Mouse (Mus musculus): Measurements from ENCODE around the gene 1700069L16Rik.

The 1700069L16Rik gene

GRCm38 (mm10) chr5:113690069-113690548 lies 34.5 kb downstream of the 1700069L16Rik start:
- DNase-seq (ENCODE audit: low spot score in 2 of 2), result no peak

GRCm38 (mm10) chr5:113687514-113687913 lies 37.1 kb downstream of the 1700069L16Rik start:
- DNase-seq (ENCODE audit: low spot score in 2 of 2), result no peak

GRCm38 (mm10) chr5:113685471-113685870 lies 39.1 kb downstream of the 1700069L16Rik start:
- no peak for DNase-seq (ENCODE audit: low spot score in 2 of 2)

- DNase-seq (ENCODE audit: low spot score in 2 of 2), result no peak
These were observed 41.3 kb downstream of the 1700069L16Rik start for GRCm38 (mm10) chr5:113683246-113683645.

- DNase-seq (ENCODE audit: low spot score in 2 of 2), result no peak
These were observed 42.1 kb downstream of the 1700069L16Rik start for GRCm38 (mm10) chr5:113682472-113682871.

GRCm38 (mm10) chr5:113681219-113681618 lies 43.4 kb downstream of the 1700069L16Rik start:
- no peak for DNase-seq (ENCODE audit: low spot score in 2 of 2)

GRCm38 (mm10) chr5:113679509-113679908 lies 45.1 kb downstream of the 1700069L16Rik start:
- no peak for DNase-seq (ENCODE audit: low spot score in 2 of 2)

GRCm38 (mm10) chr5:113678743-113679452 lies 45.7 kb downstream of the 1700069L16Rik start:
- DNase-seq (ENCODE audit: low spot score in 2 of 2), result no peak

- no peak for DNase-seq (ENCODE audit: low spot score in 2 of 2)
These were observed 47.0 kb downstream of the 1700069L16Rik start for GRCm38 (mm10) chr5:113677541-113677940.

- DNase-seq (ENCODE audit: low spot score in 2 of 2), result no peak
These were observed 49.7 kb downstream of the 1700069L16Rik start for GRCm38 (mm10) chr5:113674851-113675250.

- DNase-seq (ENCODE audit: low spot score in 2 of 2), result peak in 1 of 2 experiments; percentile 17
These were observed 52.1 kb downstream of the 1700069L16Rik start for GRCm38 (mm10) chr5:113672456-113672855.

- DNase-seq (ENCODE audit: low spot score in 2 of 2), result no peak
These were observed 54.0 kb downstream of the 1700069L16Rik start for GRCm38 (mm10) chr5:113670597-113670996.

GRCm38 (mm10) chr5:113670110-113670509 lies 54.5 kb downstream of the 1700069L16Rik start:
- no peak for DNase-seq (ENCODE audit: low spot score in 2 of 2)

- DNase-seq (ENCODE audit: low spot score in 2 of 2), result no peak
These were observed 59.9 kb downstream of the 1700069L16Rik start for GRCm38 (mm10) chr5:113664629-113665195.

GRCm38 (mm10) chr5:113664127-113664526 lies 60.4 kb downstream of the 1700069L16Rik start:
- DNase-seq (ENCODE audit: low spot score in 2 of 2), result no peak

GRCm38 (mm10) chr5:113660872-113661271 lies 63.7 kb downstream of the 1700069L16Rik start:
- no peak for DNase-seq (ENCODE audit: low spot score in 2 of 2)

GRCm38 (mm10) chr5:113654821-113655220 lies 69.8 kb downstream of the 1700069L16Rik start:
- no peak for DNase-seq (ENCODE audit: low spot score in 2 of 2)

GRCm38 (mm10) chr5:113654206-113654605 lies 70.4 kb downstream of the 1700069L16Rik start:
- no peak for DNase-seq (ENCODE audit: low spot score in 2 of 2)

- DNase-seq (ENCODE audit: low spot score in 2 of 2), result no peak
These were observed 72.4 kb downstream of the 1700069L16Rik start for GRCm38 (mm10) chr5:113652215-113652614.

GRCm38 (mm10) chr5:113650035-113650865 lies 74.3 kb downstream of the 1700069L16Rik start, which contains the start of gene Cmklr1:
Gene Cmklr1, minus strand, starts transcription at chr5:113650426.
- no peak for DNase-seq (ENCODE audit: low spot score in 2 of 2)

GRCm38 (mm10) chr5:113648647-113649211 lies 75.8 kb downstream of the 1700069L16Rik start:
- DNase-seq (ENCODE audit: low spot score in 2 of 2), result no peak

- no peak for DNase-seq (ENCODE audit: low spot score in 2 of 2)
These were observed 77.4 kb downstream of the 1700069L16Rik start for GRCm38 (mm10) chr5:113647141-113647540.
